In genomic region chr2:164075088-164075487, GRCm38 (mm10) we compare ENCODE assay signal across 8 mouse cellular contexts. TPM values are rescaled to one million over a fixed set of nuclear protein-coding genes. Genes with fewer than 3 reads are reported as not detected.
A peak's percentile ranks its signal among the peaks of the same experiment; 100 is the strongest.
DNase-seq lines count a peak whose midpoint lies in the region; ATAC-seq and TF ChIP-seq lines count a peak whose summit lies in the region.

No protein-coding gene starts in this region.

- 38% methylated on average over 5 of the region's 5 CpGs for WGBS in heart, embryonic 14.5 days
- WGBS in embryonic facial prominence, embryonic 12.5 days = 43% methylated on average over 5 of the region's 5 CpGs
- 55% methylated on average over 5 of the region's 5 CpGs for WGBS in limb, embryonic 10.5 days
- WGBS in midbrain, postnatal 0 days = 65% methylated on average over 5 of the region's 5 CpGs

- no peaks in the 10 kb centered on the region for H3K9me3 ChIP-seq in heart, embryonic 14.5 days (ENCODE audit: control insufficient read depth, low read length)
- no peaks in the 10 kb centered on the region for H3K9me3 ChIP-seq in embryonic facial prominence, embryonic 12.5 days
- H3K9me3 ChIP-seq in limb, embryonic 10.5 days (replicated peaks) = no peaks in the 10 kb centered on the region
- H3K9me3 ChIP-seq in midbrain, postnatal 0 days (ENCODE audit: low read length) = no peaks in the 10 kb centered on the region

- TF ChIP-seq CTCF in midbrain, postnatal 0 days (IDR thresholded peaks at IDR 0.05) = no peak

- peaks cover 8% of the 10 kb centered on the region for H3K36me3 ChIP-seq in heart, embryonic 14.5 days (ENCODE audit: control insufficient read depth, insufficient read depth, low read length)
- H3K36me3 ChIP-seq in embryonic facial prominence, embryonic 12.5 days = peaks cover 6% of the 10 kb centered on the region; the same call in 1 of the 2 replicates
- peaks cover 9% of the 10 kb centered on the region for H3K36me3 ChIP-seq in limb, embryonic 10.5 days
- peaks cover 2% of the 10 kb centered on the region; the same call in 1 of the 2 replicates for H3K36me3 ChIP-seq in midbrain, postnatal 0 days (ENCODE audit: insufficient read depth, low read length)

- DNase-seq in heart, postnatal 4 days = no peak
- DNase-seq in limb, embryonic 10.5 days (ENCODE audit: low spot score) = no peak
- DNase-seq in midbrain, postnatal 0 days (ENCODE audit: low spot score) = no peak
- DNase-seq in thymus, postnatal 4 days = peak; percentile 61
- DNase-seq in embryo, embryonic 9.5 days (ENCODE audit: extremely low spot score) = no peak

- H3K27ac ChIP-seq in heart, embryonic 14.5 days (replicated peaks in 1 of 2; ENCODE audit: control insufficient read depth in 1 of 2, insufficient read depth in 1 of 2, low read depth in 2 of 2, low read length in 2 of 2) = no peak overlapping the region
- H3K27ac ChIP-seq in embryonic facial prominence, embryonic 12.5 days = no peak overlapping the region
- no peak overlapping the region for H3K27ac ChIP-seq in limb, embryonic 10.5 days
- H3K27ac ChIP-seq in midbrain, postnatal 0 days (ENCODE audit: low read depth, low read length) = no peak overlapping the region

- peak overlapping the region; percentile 24 to 86; a peak in 3 of 4 replicates for H3K4me3 ChIP-seq in heart, embryonic 14.5 days (ENCODE audit: control insufficient read depth in 1 of 2, insufficient read depth in 1 of 2, low read depth in 1 of 2, low read length in 2 of 2)
- H3K4me3 ChIP-seq in embryonic facial prominence, embryonic 12.5 days = peak overlapping the region; percentile 87
- H3K4me3 ChIP-seq in limb, embryonic 10.5 days = peak overlapping the region; percentile 89
- peak overlapping the region; percentile 96; the same call in 1 of the 2 replicates for H3K4me3 ChIP-seq in midbrain, postnatal 0 days (ENCODE audit: low read depth, low read length)

- ATAC-seq in heart, embryonic 14.5 days (ENCODE audit: insufficient number of reproducible peaks, insufficient read depth, low FRiP score, low read depth) = no peak
- no peak for ATAC-seq in embryonic facial prominence, embryonic 12.5 days (ENCODE audit: insufficient number of reproducible peaks, insufficient read depth, low FRiP score, low TSS enrichment)
- no peak for ATAC-seq in midbrain, postnatal 0 days (ENCODE audit: low FRiP score)
- ATAC-seq in frontal cortex, adult (ENCODE audit: low TSS enrichment) = no peak

- H3K4me2 ChIP-seq in heart, embryonic 14.5 days (ENCODE audit: low read length) = peak overlapping the region; percentile 92
- peak overlapping the region; percentile 86 for H3K4me2 ChIP-seq in embryonic facial prominence, embryonic 12.5 days (replicated peaks)
- peak overlapping the region; percentile 95 for H3K4me2 ChIP-seq in midbrain, postnatal 0 days (ENCODE audit: low read depth, low read length, poor library complexity, severe bottlenecking)

- H3K9ac ChIP-seq in heart, embryonic 14.5 days (ENCODE audit: low read length) = peak overlapping the region; percentile 79
- H3K9ac ChIP-seq in embryonic facial prominence, embryonic 12.5 days = peak overlapping the region; percentile 69; the same call in 1 of the 2 replicates
- H3K9ac ChIP-seq in midbrain, postnatal 0 days (replicated peaks; ENCODE audit: low read length, poor library complexity, severe bottlenecking) = 0 out of 2 replicates have a peak overlapping the region, but pooled peaks have one; percentile 91

- H3K27me3 ChIP-seq in heart, embryonic 14.5 days (ENCODE audit: control insufficient read depth, insufficient read depth, low read length) = no peaks in the 10 kb centered on the region
- H3K27me3 ChIP-seq in embryonic facial prominence, embryonic 12.5 days = no peaks in the 10 kb centered on the region
- H3K27me3 ChIP-seq in limb, embryonic 10.5 days (ENCODE audit: low read depth, poor library complexity, severe bottlenecking) = no peaks in the 10 kb centered on the region
- no peaks in the 10 kb centered on the region for H3K27me3 ChIP-seq in midbrain, postnatal 0 days (ENCODE audit: insufficient read depth, low read length)

- peaks cover 8 to 11% of the 10 kb centered on the region in 2 experiments for H3K4me1 ChIP-seq in heart, embryonic 14.5 days (ENCODE audit: control insufficient read depth in 2 of 2, insufficient read depth in 2 of 2, low read length in 2 of 2)
- H3K4me1 ChIP-seq in embryonic facial prominence, embryonic 12.5 days = peaks cover 12% of the 10 kb centered on the region
- H3K4me1 ChIP-seq in limb, embryonic 10.5 days = peaks cover 33% of the 10 kb centered on the region
- no peaks in the 10 kb centered on the region; the same call in 1 of the 2 replicates for H3K4me1 ChIP-seq in midbrain, postnatal 0 days (ENCODE audit: insufficient read depth, low read length)

RNA-seq across cellular contexts. Expression of gene Tomm34, which starts 4.1 kb away (rescaled TPM):
- 55.5 and 60.7 TPM in 2 replicates for polyA plus RNA-seq in heart, embryonic 14.5 days (2014; fragmentation: Nextera tagmentation; extraction: Ambion mirVana)
- total RNA-seq in heart, postnatal 4 days (2021) = 10 to 100 TPM; 28.0 to 28.7 TPM
- polyA plus RNA-seq in embryonic facial prominence, embryonic 12.5 days (2016; fragmentation: Nextera tagmentation; extraction: Ambion mirVana) = 58.9 and 63.3 TPM in 2 replicates
- 60.3 and 66.4 TPM in 2 replicates for polyA plus RNA-seq in limb, embryonic 10.5 days (2016; fragmentation: Nextera tagmentation; extraction: Ambion mirVana)
- total RNA-seq in midbrain, postnatal 0 days (2014; rRNA removed) = 32.4 and 34.7 TPM in 2 replicates
- 45.3 and 46.7 TPM in 2 replicates for polyA plus RNA-seq in midbrain, postnatal 0 days (2015; fragmentation: Nextera tagmentation; extraction: Ambion mirVana)

RNA-seq across cellular contexts. Expression of gene Stk4, which starts 5.0 kb away (rescaled TPM):
- 14.9 and 19.5 TPM in 2 replicates for polyA plus RNA-seq in heart, embryonic 14.5 days (2014; fragmentation: Nextera tagmentation; extraction: Ambion mirVana)
- 10 to 100 TPM; 20.4 to 22.1 TPM for total RNA-seq in heart, postnatal 4 days (2021)
- polyA plus RNA-seq in embryonic facial prominence, embryonic 12.5 days (2016; fragmentation: Nextera tagmentation; extraction: Ambion mirVana) = 24.2 and 25.4 TPM in 2 replicates
- 30.4 and 32.8 TPM in 2 replicates for polyA plus RNA-seq in limb, embryonic 10.5 days (2016; fragmentation: Nextera tagmentation; extraction: Ambion mirVana)
- 24.6 and 28.3 TPM in 2 replicates for total RNA-seq in midbrain, postnatal 0 days (2014; rRNA removed)
- polyA plus RNA-seq in midbrain, postnatal 0 days (2015; fragmentation: Nextera tagmentation; extraction: Ambion mirVana) = 11.1 and 13.7 TPM in 2 replicates

RNA-seq across cellular contexts. Expression of gene Pabpc1l, which starts 49.8 kb away (rescaled TPM):
- 0.81 and 1.2 TPM in 2 replicates for polyA plus RNA-seq in heart, embryonic 14.5 days (2014; fragmentation: Nextera tagmentation; extraction: Ambion mirVana)
- total RNA-seq in heart, postnatal 4 days (2021) = 1 to 10 TPM; 1.4 to 1.8 TPM
- polyA plus RNA-seq in embryonic facial prominence, embryonic 12.5 days (2016; fragmentation: Nextera tagmentation; extraction: Ambion mirVana) = 2.4 and 3.5 TPM in 2 replicates
- 0.76 and 1.3 TPM in 2 replicates for polyA plus RNA-seq in limb, embryonic 10.5 days (2016; fragmentation: Nextera tagmentation; extraction: Ambion mirVana)
- total RNA-seq in midbrain, postnatal 0 days (2014; rRNA removed) = 0.22 TPM in 1 of 2 replicates, not detected in the other
- 2.0 and 2.8 TPM in 2 replicates for polyA plus RNA-seq in midbrain, postnatal 0 days (2015; fragmentation: Nextera tagmentation; extraction: Ambion mirVana)
